Mouse (Mus musculus) heart, postnatal 4 days (tissue): ENCODE measurements at regions not wholly inside any gene's neighbourhood (a gene's known extent, or its start where the extent isn't known, plus 50 kb on each side); places are given as distances from the start of the nearest gene placed in this dataset.
"Not testable (repeated sequence)": the region's sequence is repeated elsewhere in the genome, so short reads cannot be mapped to it uniquely, and the experiment has no call there.

Experiments used
- DNase-seq: peaks from one replicate; pipeline ENCODE4 v3.0.0; 2021

GRCm38 (mm10) chr1:194435060-194435459 is 183.0 kb upstream of the Plxna2 start:
- DNase-seq = no peak

GRCm38 (mm10) chr1:194428586-194428985 is 189.4 kb upstream of the Plxna2 start:
- no peak for DNase-seq

GRCm38 (mm10) chr1:194426293-194426692 is 191.7 kb upstream of the Plxna2 start:
- DNase-seq = no peak

GRCm38 (mm10) chr1:194424201-194424600 is 193.8 kb upstream of the Plxna2 start:
- DNase-seq = no peak

- DNase-seq = no peak
Measured at GRCm38 (mm10) chr1:194412193-194412592, 205.8 kb upstream of the Plxna2 start.

- DNase-seq = no peak
Measured at GRCm38 (mm10) chr1:194411788-194412187, 206.2 kb upstream of the Plxna2 start.

GRCm38 (mm10) chr1:194399281-194399680 is 218.7 kb upstream of the Plxna2 start:
- no peak for DNase-seq

- DNase-seq = no peak
Measured at GRCm38 (mm10) chr1:194396754-194397460, 221.1 kb upstream of the Plxna2 start.

GRCm38 (mm10) chr1:194393720-194394119 is 224.3 kb upstream of the Plxna2 start:
- no peak for DNase-seq

GRCm38 (mm10) chr1:194390202-194390601 is 227.8 kb upstream of the Plxna2 start:
- DNase-seq = no peak

- no peak for DNase-seq
Measured at GRCm38 (mm10) chr1:194378135-194378534, 239.9 kb upstream of the Plxna2 start.

GRCm38 (mm10) chr1:194373511-194373910 is 244.5 kb upstream of the Plxna2 start:
- DNase-seq = not testable (repeated sequence)

GRCm38 (mm10) chr1:194363917-194364316 is 254.1 kb upstream of the Plxna2 start:
- no peak for DNase-seq

GRCm38 (mm10) chr1:194363129-194363768 is 254.8 kb upstream of the Plxna2 start:
- DNase-seq = no peak

GRCm38 (mm10) chr1:194362298-194362697 is 255.7 kb upstream of the Plxna2 start:
- DNase-seq = no peak

- no peak for DNase-seq
Measured at GRCm38 (mm10) chr1:194361316-194361715, 256.7 kb upstream of the Plxna2 start.

GRCm38 (mm10) chr1:194354332-194355120 is 263.5 kb upstream of the Plxna2 start:
- DNase-seq = no peak

- DNase-seq = no peak
Measured at GRCm38 (mm10) chr1:194345304-194346033, 272.5 kb upstream of the Plxna2 start.

- DNase-seq = no peak
Measured at GRCm38 (mm10) chr1:194342568-194342967, 275.4 kb upstream of the Plxna2 start.

- DNase-seq = no peak
Measured at GRCm38 (mm10) chr1:194341758-194342157, 276.3 kb upstream of the Plxna2 start.

- peak; percentile 10 for DNase-seq
Measured at GRCm38 (mm10) chr1:194334752-194335719, 283.0 kb upstream of the Plxna2 start.
